Mouse (Mus musculus) cerebellum, adult 18-20 months (tissue): ENCODE data around the gene Mus81.
A peak's percentile ranks its signal among the peaks of the same experiment; 100 is the strongest.
"Not testable (repeated sequence)": the region's sequence is repeated elsewhere in the genome, so short reads cannot be mapped to it uniquely, and the experiment has no call there.

Source experiments
- DNase-seq, 2 experiments: peaks; one replicate each; pipeline ENCODE4 v3.0.0; 2021

Gene Mus81

GRCm38 (mm10) chr19:5487768-5488550, at the start of gene Mus81:
TSS of gene Mus81 (minus strand) at chr19:5488402.
- peak; percentile 96 to 97 for DNase-seq

DNA sequence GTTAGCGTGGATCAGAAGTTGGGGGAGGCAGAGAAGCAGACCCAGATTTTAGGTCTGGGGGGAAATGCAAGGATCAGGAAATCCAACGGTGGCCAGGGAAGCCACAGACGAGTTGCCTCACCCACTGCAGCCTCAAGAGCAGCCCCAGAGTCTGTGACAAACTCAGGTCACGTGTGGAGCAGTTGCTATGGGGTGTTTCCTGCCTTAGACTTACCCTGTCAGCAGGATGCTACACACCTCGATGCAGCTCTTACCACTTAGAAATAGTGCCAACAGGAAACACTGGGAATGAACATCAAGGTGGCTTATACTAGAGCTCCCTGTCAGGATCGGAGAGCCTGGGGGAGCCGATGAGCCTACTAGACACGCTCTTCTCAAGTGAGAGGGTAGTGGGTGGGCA, 44.3 kb upstream of the Mus81 start:
- DNase-seq = no peak

- DNase-seq = no peak
Measured at GRCm38 (mm10) chr19:5530138-5530524, 41.9 kb upstream of the Mus81 start.

DNA sequence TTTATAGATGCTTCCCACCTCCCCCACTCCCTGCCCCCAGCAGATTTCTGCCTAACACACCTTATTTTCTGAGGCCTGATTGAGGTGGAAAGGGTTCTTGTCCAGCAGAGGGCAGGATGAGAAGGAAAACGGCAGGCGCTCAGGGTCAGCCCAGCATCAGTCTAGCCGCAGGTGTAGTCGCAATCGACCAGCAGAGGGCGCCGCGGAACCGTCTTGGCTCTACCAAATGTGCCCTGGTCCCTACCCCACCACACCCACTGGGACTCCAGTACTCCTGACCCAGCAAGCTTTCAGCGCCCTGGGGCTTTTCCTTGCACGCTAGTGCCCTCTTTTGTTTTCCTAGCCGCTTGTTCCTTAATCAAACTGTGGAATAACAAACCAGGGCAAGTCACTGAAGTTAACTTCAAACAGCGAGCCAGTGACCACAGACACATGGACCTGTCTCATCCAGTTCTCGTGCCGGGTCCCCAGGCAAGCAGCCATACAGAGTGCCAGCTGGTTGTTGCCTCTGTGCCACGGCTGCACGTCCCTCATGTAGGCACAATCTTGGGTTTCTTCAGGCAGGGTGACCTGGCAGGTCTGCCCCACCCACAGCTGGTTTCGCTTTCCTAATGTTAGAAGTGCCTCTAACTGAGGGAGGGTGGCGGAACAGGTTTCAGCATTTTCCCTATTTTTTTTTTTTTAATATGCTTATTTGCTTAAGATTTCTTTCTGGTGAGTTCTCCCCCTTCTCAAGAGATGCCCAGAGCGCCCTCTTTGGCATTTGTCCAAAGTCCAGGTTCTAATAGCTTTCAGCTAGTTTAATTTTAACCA, 41.3 kb upstream of the Mus81 start:
- peak; percentile 96 to 98 for DNase-seq

- no peak for DNase-seq
Measured at GRCm38 (mm10) chr19:5525204-5525603, 37.0 kb upstream of the Mus81 start.

DNA sequence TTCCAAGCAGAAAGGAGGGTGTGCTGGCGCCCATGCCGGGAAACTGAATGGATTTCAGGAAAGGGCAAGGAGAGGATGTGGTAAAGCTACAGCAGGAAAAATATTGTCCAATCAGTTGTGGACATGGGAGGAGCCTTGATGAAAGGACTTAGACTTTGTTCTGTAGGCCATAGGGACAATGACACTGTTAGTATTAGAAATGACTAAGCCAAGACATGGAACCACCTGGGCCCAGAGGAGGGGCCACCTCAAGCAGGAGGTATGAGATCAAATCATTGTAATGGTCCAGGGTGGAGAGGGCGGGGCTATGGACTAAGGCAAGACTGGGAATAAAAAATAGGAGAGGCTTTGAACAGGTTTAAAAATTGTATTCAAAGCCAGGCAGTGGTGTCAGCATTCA, 30.5 kb upstream of the Mus81 start:
- no peak for DNase-seq

- no peak for DNase-seq
Measured at GRCm38 (mm10) chr19:5516906-5517505, 28.8 kb upstream of the Mus81 start.

DNA sequence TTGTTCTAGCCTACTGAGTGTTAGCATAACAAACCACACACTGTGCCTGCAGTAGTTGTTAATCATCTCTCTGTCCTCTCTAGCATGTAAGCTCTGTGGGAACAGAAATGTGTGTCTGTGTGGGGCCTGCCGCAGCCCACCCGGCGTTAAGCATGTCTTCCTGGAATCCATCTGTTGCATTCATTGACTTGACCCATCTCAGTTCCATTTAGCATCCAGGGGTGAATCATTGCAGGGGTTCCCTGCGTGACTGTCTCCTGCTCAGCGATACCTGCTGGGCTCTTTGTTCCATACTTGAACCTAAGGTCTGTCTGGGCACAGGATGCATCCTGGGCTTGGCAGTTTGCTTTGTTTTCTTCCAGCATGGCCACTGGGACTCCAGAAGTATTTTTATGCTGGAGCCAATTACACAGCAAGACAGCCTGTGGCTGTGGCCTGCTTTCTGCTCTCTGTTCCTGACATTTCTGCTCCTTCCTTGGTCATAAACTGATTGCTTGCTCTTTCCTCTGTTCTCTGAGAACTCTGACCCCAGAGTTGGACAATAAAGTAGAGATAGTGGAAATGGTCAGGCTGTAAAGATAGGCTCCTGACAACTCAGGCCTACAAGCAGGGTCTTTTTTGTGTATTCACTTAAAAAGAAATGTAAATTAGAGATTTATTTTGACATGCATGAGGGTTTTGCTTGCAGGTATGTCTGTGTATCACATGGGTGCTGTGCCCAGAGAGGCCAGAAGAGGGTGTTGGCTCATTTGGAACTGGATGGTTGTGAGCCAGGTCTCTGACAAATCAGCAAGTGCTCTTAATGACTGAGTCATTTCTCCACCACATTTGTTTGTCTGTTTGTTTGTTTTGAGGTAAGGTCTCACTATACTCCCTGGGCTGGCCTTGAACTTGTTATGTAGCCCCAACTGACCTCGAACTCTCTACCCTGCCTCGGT, 27.9 kb upstream of the Mus81 start:
- DNase-seq = no peak

DNA sequence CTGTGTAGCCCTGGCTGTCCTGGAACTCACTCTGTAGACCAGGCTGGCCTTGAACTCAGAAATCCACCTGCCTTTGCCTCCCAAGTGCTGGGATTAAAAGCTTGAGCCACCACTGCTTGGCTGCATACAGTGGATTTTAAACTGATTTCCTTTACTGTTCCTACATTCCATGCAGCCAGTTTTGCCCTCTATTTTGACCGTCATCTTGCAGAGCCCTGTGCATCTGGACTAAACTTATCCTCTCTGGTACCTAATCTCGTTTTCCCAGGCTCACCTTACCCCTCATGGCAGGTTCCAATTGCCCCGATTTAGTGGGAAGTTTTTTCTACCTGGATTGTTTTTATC, 24.8 kb upstream of the Mus81 start:
- no peak for DNase-seq

GRCm38 (mm10) chr19:5512091-5513004, 24.1 kb upstream of the Mus81 start:
- no peak for DNase-seq

DNA sequence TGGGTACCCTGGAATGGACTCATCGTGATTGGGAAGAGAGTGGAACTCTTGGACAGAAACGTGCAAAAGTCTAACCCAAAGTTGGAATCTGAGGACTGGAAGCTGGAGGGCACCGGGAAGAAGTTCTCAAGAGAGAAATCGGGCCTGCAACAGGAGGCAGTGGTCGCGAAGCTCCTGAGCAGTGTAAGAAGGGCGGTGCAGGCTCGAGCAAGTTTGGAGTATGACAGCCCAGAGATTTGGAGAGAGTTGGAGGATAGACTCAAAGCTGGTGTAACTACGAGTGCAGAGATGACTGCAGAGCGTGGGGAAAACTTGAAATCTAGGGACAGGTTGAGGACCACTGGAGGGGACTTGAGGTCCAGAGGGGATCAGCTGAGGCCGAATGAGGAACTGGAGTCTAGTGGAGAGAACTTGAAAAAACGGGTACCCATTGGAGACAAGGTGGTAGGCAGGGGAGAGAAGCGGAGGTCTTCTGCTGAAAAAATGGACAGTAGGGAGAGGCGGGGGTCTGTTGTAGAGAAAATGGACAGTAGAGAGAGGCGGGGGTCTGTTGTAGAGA, 23.0 kb upstream of the Mus81 start:
- DNase-seq = no peak

DNA sequence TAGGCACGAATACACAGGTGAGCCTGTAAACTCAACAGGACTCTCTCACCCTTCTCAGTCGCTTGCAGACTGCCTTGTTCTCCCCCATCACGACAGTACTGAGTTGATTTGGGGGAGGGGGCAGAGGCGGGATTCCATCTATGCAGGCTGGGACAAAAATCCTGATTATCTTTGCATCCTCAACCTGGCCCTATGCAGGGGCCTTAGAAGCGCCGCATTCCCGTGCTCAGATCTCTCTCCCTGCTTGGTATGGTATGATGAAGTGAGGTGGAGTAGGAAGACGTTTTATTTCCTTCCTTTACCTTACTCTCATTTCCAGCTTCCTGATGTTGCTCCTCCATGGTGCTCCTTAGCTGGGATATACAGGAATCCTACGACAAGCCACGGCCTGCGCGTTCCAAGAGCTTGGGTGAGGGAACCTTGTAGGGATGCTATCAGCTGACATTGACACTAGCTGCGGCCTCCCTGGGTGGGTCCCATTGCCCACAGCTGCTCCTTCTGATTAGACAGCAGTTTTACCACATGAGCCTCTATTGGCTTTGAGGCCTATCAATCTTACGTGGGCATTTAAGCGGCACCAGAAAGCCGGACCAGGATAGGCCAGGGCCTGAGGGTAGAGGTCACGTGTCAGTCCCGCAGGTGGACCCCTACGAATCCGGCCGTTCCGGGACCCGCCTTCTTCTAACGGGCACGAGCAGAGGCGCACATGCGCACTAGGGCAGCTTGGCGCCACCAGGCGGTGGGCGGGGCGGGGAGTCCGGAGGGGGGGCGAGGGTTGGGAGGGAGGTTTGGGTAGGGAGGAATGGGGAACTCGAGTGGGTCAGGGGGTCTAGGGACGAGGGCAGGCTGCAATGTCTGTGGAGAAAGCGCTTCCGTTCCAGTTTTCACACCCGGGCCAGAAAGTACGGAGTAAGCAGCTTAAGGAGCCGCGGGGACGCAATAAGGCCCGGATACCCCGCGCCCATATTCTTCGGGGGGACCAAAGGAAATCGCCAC, 22.1 kb upstream of the Mus81 start, which contains the start of gene Snx32:
Gene Snx32 (minus strand): TSS at position 508 of the 996 bp plus-strand sequence.
- peak; percentile 97 to 99 for DNase-seq

DNA sequence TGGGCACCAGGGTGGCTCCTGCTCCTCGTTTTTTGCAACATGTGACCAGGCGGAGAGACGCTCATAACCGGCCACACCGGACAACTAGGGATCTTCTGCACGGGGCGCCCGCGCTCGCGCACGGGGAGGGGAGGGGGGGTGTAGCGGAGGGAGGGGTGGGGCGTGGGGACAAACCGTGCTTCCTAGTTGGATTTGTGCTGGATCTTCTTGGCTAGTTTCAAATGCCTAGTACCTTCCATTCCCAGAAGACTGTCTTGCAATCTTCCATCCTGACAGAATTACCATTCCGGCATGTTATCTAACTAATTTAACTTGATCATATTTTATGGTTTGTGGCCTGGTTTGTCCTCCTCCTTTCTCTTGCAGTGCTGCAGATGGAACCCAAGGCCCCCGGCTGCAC, 15.5 kb upstream of the Mus81 start, which contains the start of gene 1700020D05Rik:
Gene 1700020D05Rik (minus strand): TSS at position 101 of the 400 bp plus-strand sequence.
- DNase-seq = no peak

DNA sequence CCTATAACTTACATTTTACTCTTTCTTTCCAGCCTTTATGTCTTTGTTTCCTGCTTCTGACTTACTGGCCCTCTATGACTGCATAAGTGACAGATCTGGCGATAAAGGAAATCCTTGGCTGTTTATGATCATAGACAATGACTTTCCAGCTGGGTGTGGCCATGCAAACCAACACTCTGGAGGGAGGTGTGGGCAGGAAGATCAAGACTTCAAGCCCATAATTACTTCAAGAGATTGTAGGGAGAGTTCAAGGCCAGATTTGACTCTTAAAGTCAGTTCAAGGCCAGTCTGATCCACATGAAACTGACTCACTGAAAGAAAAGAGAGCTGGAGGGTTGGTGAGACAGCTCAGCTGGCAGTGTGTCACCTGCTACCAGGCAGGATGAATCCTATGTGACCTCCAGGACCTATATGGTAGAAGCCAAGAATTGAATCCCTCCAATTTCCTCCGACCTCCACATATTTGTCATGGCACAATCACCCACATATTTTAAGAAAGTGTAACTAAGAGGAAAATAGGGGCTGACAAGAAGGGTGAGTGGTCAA, 12.2 kb upstream of the Mus81 start:
- no peak for DNase-seq

- DNase-seq = no peak
Measured at GRCm38 (mm10) chr19:5496052-5496370, 7.8 kb upstream of the Mus81 start.

DNA sequence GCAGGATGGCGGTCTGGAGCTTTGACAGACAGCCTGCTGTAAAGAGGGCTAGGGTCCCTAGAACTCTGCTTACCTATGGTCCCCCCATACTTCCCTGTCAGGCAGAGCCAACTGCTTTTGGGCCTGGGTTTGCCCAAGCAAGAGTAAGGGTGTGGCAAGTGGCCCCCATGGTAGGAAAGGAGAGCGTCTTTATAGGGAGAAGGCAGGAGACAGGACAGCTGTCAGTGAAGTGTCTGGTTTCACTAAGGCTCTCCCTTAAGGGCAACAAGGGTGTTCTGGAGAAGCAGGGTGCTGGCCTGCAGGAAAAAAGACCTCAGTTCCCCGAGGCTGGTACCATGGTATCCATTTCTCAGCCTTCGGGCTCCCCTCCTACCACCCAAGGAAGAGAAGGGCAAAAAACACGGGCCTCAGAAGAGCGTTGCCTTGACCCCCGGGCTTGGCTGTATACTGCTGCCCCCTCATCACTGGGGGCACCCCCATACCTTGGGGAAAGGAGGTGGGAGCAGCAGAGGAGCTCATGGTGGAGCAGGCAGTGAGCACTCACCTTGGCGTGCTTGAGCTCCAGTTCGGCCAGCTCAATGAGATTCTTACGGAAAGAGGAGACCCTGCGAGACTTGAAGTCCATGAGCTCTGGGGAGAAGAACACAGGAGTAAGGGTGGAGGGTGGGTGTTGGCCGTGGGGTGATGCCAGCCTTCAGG, 7.3 kb upstream of the Mus81 start:
- DNase-seq = no peak

DNA sequence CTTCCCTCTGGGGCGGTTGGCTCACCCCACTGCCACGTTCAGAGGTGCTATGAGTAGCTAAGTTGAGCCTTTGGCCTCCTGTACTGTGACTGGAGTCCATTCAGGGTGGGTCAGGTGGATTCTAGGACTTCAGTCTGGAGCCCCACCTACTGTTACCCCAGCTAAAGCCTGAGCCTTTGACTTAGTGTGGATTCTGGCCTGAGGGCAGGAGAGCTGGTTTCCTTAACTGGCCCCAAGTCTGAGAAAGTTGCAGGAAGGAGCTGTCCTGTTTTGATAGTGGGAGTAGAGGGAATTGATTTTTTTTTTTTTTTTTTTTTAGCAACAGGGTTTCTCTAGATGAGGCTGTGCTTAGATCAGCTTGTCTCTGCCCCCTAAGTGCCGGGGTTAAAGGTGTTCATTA, 6.1 kb upstream of the Mus81 start:
- no peak for DNase-seq

DNA sequence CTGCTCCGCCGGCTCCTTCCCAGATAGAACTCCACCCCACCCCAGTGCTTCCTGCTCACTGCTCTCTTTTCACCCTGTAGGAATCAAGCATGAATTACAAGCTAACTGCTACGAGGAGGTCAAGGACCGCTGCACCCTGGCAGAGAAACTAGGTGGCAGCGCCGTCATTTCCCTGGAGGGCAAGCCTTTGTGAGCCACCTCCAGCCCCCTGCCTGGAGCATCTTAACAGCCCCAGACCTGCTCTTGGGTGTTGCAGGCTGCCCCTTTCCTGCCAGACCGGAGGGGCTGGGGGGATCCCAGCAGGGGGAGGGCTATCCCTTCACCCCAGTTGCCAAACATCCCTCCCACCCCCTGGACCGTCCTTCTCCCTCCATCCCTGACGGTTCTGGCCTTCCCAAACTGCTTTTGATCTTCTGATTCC, 5.1 kb upstream of the Mus81 start:
- DNase-seq = not testable (repeated sequence)

- DNase-seq = no peak
Measured at GRCm38 (mm10) chr19:5492641-5493040, 4.4 kb upstream of the Mus81 start.
